Mouse (Mus musculus) heart, postnatal 25 days (tissue): ENCODE measurements around the gene Helt. TPM values are rescaled to one million over a fixed set of nuclear protein-coding genes. Genes with fewer than 3 reads are reported as not detected.

Source experiments
- DNase-seq: peaks from one replicate; pipeline ENCODE4 v3.0.0; 2022; ENCODE audit warnings: low spot score
- intact Hi-C: fragments of 180-260 bp; cut with DNase I; formaldehyde crosslinking; loops from one replicate; pipeline ENCODE4 v1.15.1; 2025
- total RNA-seq, 2 experiments: library from RNA; stranded (reverse); gene quantifications; 2 replicates each; pipeline ENCODE4 v1.2.3; 2021

The Helt gene
- total RNA-seq: 1 to 10 TPM; 1.6 to 2.2 TPM

GRCm38 (mm10) chr8:46294181-46294892 lies at the start of gene Helt:
Gene Helt (minus strand): TSS chr8:46294671.
- intact Hi-C loops: no loop called here
- DNase-seq: no peak

- intact Hi-C loops: no loop called here
- no peak for DNase-seq
These were observed 47.8 kb upstream of the Helt start for GRCm38 (mm10) chr8:46342272-46342671.

GRCm38 (mm10) chr8:46340381-46341273 lies 46.2 kb upstream of the Helt start:
- intact Hi-C loops: no loop called here
- DNase-seq: no peak

GRCm38 (mm10) chr8:46339317-46339716 lies 44.8 kb upstream of the Helt start:
- no peak for DNase-seq
- intact Hi-C loops: no loop called here

- no peak for DNase-seq
- intact Hi-C loops: no loop called here
These were observed 41.9 kb upstream of the Helt start for GRCm38 (mm10) chr8:46336351-46336750.

- no peak for DNase-seq
- intact Hi-C loops: no loop called here
These were observed 38.1 kb upstream of the Helt start for GRCm38 (mm10) chr8:46332389-46333061.

GRCm38 (mm10) chr8:46331801-46332200 lies 37.3 kb upstream of the Helt start:
- no peak for DNase-seq
- intact Hi-C loops: no loop called here

- no peak for DNase-seq
- intact Hi-C loops: no loop called here
These were observed 34.9 kb upstream of the Helt start for GRCm38 (mm10) chr8:46329396-46329795.

GRCm38 (mm10) chr8:46327284-46327683 lies 32.8 kb upstream of the Helt start:
- intact Hi-C loops: no loop called here
- DNase-seq: no peak

- intact Hi-C loops: no loop called here
These were observed 32.2 kb upstream of the Helt start for GRCm38 (mm10) chr8:46326715-46327114.

GRCm38 (mm10) chr8:46324676-46325075 lies 30.2 kb upstream of the Helt start:
- DNase-seq: no peak
- intact Hi-C loops: no loop called here

More at GRCm38 (mm10) chr8:46326715-46327114, 32.2 kb upstream of the Helt start:
- DNase-seq: no peak

GRCm38 (mm10) chr8:46323672-46324191 lies 29.3 kb upstream of the Helt start:
- no peak for DNase-seq
- intact Hi-C loops: no loop called here

GRCm38 (mm10) chr8:46322833-46323232 lies 28.4 kb upstream of the Helt start:
- DNase-seq: no peak
- intact Hi-C loops: no loop called here

GRCm38 (mm10) chr8:46322421-46322820 lies 27.9 kb upstream of the Helt start:
- no peak for DNase-seq
- intact Hi-C loops: no loop called here

- DNase-seq: no peak
- intact Hi-C loops: no loop called here
These were observed 24.3 kb upstream of the Helt start for GRCm38 (mm10) chr8:46318802-46319201.

- DNase-seq: no peak
- intact Hi-C loops: no loop called here
These were observed 22.7 kb upstream of the Helt start for GRCm38 (mm10) chr8:46317161-46317560.

GRCm38 (mm10) chr8:46313798-46314197 lies 19.3 kb upstream of the Helt start:
- DNase-seq: no peak
- intact Hi-C loops: no loop called here

- peak; percentile 34 for DNase-seq
- intact Hi-C loops: loop anchor here (1.0 kb wide), 1 partner anchor 236 kb away; no protein-coding TSS in a partner anchor
These were observed 16.7 kb upstream of the Helt start for GRCm38 (mm10) chr8:46311159-46311558.

GRCm38 (mm10) chr8:46308189-46308588 lies 13.7 kb upstream of the Helt start:
- intact Hi-C loops: loop anchor here (5.0 kb wide), 2 partner anchors 121 to 164 kb away; partner anchors contain the start of gene Acsl1
- DNase-seq: no peak

- no peak for DNase-seq
- intact Hi-C loops: loop anchor here (1.0 to 5.0 kb wide), 3 partner anchors 64 to 166 kb away; partner anchors contain the start of gene Acsl1
These were observed 11.4 kb upstream of the Helt start for GRCm38 (mm10) chr8:46305733-46306349.
